Mouse (Mus musculus): ENCODE results near the gene Tdgf1. TPM values are rescaled to one million over a fixed set of nuclear protein-coding genes. Genes with fewer than 3 reads are reported as not detected.

Gene Tdgf1
- total RNA-seq, 2 experiments from 2014 or later, result not detected

DNA sequence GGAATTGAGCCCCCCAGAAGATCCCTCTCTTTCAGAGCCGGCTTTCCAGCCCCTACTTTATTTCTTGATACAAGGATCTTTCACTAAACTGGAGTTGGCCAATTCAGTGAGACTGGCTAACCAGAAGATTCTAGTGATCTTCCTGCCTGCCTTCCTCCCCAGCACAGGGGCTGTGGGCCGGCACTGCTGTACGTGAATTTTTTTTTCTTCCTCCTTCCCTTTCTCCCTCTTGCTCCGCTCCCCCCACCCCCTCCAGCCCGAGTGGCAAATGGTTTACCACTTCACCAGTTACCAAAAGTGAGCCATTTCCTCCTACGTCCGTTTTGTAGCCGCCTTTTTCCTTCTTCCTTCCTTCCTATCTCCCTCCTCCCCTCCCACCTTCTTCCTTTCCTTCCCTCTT, 30.5 kb downstream of the Tdgf1 start:
- DNase-seq (ENCODE audit: low spot score in 2 of 2), result no peak

DNA sequence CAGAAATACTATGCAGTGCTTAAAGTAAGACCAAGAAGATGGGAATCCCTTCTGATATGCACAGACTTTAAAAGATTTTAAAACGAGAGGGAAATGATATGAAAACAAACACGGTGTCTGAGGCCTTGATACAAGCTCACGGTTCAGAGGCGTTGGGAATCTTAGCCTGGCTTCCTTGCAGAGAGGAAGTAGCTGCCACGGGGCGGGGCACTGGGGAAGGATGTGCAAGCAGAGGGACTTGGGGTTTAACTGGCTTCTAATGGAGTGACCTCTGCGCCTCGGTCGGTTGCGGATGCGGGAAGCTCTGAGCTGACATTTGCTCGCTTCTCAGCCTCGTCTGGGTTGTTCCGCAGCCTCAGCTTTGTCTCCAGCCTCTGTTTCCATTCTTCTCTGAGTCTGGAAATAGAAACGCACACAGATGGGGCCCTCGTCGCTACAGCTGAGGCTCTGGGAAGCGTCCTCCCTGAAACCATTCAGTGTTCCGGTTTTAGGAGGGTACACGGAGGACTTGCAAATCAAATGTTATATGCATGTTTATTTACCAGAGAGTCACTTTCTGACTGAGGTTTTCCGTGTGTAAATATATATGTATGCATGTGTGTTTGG, 31.2 kb downstream of the Tdgf1 start:
- no peak for DNase-seq (ENCODE audit: low spot score in 2 of 2)

DNA sequence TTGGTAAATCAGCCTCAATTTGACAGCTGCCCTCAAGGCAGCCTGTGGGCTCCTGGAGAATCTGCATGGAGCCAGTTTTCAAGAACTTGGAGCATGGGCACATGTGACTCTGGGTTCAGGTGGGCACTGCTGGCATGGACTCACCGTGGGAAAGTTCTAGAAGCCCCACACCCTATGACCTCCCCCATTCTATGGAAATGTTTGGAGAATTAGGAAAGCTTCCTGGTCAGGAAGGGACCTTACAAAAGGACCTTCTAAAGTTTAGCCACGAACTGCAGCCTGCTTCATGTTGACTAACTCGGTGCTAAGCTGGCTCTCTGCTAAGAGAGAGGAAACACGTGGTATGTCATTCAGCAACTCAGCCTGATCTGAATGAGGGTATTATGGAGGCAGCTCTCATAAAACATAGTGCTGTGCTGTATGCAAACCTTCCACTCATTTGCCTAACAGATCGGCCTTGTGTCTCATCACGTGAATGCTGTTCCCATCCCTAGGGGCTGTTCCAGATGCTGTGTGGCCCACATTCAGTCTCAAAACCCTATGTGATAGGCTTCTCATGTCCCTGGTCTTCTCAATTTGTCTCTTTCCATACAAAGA, 36.5 kb downstream of the Tdgf1 start:
- no peak for DNase-seq (ENCODE audit: low spot score in 2 of 2)

DNA sequence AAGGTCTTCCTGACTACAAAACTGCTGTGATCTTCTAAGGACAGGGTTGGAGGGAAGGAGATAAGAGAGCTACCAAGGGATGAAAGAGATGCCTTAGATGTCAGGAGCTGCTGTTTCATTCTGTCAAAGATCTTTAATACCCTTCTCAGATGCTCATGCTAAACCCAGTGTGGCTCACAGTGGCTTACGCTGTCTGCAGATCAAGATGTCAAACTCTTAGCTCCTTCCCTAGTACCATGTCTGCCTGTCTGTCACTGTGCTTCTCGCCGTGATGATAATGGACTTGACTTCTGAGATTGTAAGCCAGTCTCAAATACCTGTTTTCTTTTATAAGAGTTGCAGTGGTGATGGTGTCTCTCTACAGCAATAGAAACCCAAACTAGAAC, 37.3 kb downstream of the Tdgf1 start:
- DNase-seq (ENCODE audit: low spot score in 2 of 2), result no peak

DNA sequence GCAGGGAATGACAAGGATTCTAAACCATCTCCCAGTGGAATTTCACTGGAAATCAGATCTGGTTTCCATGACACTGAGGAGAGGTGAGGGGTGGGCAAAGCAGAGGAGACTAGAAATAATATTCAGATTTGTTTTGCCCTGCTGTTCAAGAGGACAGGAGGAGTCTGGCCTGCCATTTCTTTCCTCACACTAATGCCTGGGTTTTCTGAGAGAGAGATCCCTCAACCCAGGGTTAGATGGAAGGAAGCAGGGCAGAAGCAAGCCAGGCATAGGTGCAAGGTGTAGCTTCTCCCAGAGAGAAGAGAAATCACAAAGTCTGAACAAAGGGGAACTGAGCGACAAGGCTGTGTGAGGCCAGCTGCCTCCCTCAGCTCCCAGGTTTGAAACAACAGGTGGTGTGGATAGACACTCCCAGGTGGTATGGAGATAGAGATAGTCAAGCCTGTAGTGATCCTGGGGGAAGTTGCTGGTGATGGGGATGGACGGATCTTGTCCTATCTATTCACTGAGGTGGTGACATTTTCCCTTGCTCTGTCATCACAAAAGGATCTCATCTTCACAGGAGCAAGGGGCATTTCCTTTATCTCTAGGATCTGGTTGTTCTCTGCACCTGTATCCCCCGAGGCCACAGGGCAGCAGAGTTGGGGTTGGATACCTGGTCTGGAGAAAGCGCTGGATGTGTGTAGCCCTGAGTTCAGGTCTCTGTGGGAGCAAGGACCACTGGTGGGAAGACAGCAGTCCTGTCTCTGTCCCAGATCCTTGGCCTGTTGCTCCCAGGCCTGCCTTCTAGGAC, 37.9 kb downstream of the Tdgf1 start:
- no peak for DNase-seq (ENCODE audit: low spot score in 2 of 2)

DNA sequence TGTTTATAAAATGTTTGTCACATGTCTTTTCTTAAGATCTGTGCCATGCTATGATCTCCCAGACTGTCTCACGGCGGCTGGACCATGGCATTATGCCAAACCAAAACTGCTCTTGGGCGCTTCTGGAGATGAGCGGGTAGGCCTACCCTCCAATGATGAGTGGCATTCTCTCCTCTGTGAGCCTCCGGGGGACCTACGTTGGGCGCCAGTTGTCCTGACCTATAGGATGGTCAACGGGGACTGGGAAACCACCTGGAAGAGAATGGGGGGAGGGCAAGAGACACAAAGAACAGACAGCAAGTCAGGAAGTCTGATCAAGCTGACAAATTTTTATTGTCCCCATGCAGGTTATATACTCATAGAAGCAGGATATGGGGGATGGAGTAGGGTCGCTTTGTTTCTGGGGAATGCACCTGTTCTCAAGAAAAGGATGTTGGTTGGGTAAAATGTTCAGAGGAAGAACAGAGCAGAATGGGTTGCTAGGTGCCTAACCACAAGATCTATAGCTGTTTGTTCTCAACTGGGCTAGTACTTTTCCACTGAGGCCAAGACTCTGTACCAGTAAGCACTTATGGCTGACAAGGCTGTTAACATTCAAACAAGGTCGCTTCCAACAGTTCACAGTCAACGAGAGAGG, 38.6 kb downstream of the Tdgf1 start:
- no peak for DNase-seq (ENCODE audit: low spot score in 2 of 2)

DNA sequence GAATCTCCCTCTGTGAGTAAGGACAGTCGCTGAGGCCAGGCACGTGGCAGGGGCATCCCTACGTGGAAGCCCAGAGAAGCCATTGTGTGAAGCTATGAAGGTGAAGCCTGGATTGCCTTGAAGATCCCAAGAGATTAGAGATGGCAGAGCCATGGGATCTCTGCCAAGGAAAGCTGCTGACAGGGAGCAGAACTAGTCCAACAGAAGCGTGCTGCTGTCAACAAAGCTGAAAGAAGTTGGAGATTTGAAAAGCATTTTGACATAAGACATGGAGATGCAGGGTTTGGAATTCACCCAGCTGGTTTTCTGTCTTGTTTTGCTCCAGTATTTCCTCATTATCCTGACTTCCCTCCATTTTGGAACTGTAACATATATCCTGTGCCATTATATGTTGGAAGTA, 43.7 kb downstream of the Tdgf1 start:
- DNase-seq (ENCODE audit: low spot score in 2 of 2), result no peak

DNA sequence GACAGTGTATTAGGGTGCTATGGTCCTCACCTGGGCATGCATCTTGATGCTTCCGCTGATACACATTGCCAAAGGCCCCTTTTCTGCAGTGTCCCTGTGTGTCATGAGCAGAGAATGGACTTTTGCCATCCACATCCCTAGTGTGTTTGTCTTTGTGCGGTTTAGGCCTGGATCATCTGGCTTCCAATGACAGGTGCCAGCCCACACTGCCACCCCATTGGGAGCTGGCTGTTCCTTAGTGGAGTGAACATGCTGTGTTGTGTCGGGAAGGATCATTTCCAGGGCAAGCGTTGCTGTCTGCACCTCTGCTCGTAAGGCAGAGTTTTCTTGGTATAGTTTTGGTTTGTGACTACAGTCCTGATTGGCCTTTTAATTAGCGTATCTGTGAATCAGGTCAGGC, 44.8 kb downstream of the Tdgf1 start:
- no peak for DNase-seq (ENCODE audit: low spot score in 2 of 2)

DNA sequence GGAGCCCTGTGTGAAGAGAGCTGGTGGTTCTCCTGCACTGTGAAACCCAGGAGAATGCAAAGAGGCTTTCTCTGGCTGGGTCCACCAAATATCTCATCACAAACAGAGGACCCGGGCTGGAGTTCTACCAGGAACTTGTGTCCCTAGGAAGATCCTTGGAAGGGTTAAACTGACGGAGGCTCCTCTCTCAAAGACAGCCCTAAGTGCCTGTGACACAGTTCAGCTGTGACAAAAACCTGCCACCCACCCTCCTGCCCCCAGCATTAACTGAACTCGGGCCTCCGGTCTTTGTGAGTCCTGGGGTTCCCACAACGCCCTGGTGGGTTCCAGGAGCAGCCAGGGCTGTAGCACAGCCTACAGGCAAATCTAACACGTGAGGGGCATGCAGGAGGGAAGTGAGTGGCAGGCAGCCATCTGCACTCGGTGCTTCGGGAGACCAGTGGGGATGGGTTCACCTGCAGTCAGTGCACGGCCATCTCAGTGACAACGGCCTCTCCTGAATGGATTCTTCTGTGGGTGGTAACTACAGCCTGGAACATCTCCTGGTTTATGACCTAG, 46.4 kb downstream of the Tdgf1 start:
- no peak for DNase-seq (ENCODE audit: low spot score in 2 of 2)

DNA sequence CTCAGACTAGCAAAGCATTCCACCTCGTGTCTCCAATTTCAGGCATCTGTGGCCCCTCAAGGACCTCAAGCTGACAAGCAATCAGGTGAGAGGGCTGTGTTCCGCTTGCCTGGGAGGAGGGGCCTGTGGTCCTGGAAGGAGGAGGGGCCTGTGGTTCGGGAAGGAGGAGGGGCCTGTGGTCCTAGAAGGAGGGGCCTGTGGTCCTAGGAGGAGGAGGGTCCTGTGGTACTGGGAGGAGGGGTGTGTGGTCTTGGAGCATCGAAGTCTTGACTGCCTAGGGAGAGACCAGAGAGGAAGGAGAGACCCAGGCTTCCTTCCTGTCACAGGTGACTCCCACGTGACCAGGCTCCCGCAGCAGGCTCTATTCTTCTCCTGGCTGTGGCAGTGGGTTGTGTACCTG, 49.4 kb downstream of the Tdgf1 start:
- DNase-seq (ENCODE audit: low spot score in 2 of 2), result no peak

DNA sequence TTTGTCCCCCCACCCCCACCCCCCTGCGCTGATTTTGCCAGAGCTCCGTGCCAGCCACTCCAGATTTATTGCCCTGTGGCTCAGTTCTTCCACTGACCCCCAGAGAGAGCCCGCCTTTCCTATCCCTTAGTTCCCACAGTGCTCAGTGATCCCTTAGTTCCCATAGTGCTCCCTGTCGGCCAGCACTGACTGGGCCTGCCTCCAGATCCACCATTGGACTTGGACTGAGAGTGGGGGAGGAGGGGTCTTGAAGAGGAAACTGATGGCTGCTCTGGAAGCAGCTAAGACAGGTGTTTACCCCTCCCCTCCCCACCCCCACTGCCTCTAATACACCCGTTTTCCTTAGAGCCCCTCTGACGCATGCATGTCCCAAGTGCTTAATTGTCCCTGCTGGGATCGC, 50.0 kb downstream of the Tdgf1 start:
- no peak for DNase-seq (ENCODE audit: low spot score in 2 of 2)

DNA sequence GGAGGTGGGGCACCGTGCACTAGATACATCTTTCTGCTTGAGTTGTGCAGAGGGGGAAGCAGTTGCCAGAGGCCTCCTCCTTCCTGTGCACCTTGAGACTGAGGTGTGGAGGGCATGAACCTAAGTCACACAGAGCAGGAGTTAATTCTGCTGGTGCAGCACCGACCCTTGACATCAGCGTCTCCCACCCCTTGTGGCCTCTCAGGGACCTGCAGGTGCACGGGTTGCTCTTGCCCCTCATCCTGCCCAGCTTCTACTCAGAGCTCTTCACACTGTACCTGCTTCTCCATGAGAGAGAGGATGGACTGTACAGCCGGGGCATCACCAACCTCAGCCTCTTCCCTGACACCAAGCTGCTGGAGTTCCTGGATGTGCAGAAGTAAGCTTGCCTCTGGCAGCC, 50.5 kb downstream of the Tdgf1 start:
- no peak for DNase-seq (ENCODE audit: low spot score in 2 of 2)

DNA sequence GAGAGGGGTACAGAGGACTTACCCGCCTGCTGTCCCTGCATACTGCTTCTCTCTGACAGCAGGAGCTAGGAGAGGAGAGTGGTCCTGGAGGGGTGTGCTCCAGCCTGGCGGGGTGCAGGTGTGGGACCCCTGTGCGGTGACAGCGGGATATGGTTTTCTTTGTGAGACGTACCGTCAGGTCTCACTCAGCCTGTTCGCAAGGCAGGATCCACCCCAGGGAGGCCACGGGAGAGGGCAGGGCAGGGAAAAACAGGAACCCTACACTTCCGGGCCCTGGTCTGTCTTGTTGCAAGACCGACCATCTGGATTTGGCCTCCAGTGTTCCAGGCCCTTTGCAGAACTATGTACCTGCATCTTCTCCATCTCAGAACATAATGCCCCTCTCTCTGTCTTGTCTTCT, 52.5 kb downstream of the Tdgf1 start:
- DNase-seq (ENCODE audit: low spot score in 2 of 2), result no peak

DNA sequence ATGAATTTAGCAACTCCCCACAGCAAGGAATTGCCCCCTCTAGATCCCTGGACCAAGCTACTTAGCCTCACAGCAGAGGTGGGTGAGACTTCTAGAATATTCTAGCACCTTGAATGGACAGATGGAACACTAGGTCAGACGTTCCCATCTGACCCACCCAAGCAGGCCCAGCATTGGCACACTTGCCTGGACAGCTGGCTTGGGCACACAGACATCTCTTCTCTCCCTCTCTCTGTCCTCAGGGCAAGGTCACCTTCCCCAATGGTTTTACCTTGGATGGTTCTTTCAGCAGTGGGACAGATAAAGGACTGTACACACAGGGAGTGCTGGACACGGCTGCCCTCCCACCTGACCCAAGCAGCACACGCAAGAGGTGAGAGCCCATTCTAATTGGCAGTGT, 53.4 kb downstream of the Tdgf1 start:
- DNase-seq (ENCODE audit: low spot score in 2 of 2), result no peak

DNA sequence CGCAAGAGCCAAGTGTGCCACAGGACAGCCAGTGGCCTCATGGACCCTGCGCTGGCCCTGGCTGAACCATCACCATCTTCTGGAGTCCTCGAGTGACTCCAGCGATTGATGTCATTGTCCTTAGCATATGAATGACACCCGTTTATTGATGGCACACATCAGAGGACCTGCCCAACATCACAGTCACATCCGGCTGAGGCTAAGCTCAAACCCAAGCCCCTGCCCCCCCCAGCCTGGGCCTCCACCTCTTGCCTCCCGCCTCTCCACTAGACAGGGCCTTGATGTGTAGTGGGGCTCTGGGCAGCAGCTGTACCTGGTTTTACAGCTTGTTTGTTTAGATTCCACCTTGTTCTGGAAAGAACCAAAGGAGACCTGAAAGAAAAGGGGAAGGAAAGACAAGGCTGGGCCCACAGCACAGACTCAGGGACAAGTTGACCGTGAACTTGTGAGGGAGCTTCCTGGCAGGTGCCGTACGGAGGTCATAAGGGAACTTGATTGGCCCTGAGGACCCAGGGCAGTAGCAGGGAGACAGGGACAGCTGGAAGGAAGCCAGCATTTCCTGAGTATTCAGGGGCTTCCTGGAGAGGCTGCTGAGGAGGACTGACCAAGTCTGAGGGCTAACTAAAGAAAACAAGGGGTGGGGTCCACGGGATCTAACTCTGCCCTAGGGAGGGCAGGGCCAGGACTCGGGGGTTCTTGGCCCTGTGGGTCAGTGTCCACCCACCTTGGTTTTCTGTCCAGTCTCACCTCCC, 54.7 kb downstream of the Tdgf1 start:
- no peak for DNase-seq (ENCODE audit: low spot score in 2 of 2)

DNA sequence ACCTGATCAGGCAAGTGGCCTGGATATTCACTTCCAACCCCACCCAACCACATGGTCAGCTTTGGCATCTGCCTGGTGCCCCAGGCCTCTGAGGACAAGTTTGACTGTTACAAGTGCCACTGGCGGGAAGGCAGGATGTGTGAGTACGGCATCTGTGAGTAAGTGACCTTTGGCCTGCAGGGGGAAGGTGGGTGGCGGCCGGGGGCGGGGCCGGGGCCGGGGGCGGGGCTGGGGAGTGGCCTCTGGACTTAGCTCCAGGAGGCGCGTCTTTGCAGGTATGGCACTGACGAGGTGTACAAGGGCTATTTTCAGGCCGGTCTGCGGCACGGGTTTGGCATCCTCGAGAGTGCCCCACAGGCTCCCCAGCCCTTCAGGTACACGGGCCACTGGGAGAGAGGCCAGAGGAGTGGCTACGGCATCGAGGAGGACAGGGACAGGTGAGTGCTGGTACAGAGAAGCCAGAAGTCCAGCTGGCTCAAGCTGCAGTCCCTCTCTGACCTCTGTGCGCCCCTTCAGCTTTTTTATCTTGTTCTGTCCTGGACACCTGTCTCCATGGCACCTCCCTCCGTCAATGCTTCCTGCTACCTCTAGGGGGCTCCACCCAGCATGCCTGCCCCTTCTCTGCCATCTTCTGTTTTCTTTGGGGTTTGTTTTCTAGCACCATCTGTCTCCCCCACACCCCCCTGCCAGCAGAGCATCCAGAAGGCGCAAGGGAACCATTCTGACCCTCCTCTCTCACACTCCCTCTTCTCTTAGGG, 55.8 kb downstream of the Tdgf1 start:
- no peak for DNase-seq (ENCODE audit: low spot score in 2 of 2)

All from layer of hippocampus, postnatal 10 days (tissue).